Mouse (Mus musculus) embryonic fibroblast, embryonic 13.5 days (primary cell): Measurements from ENCODE around the gene Smox.

Source experiments
- CTCF ChIP-seq: IDR thresholded peaks from 2 replicates; pipeline ENCODE4 v1.5.1; 2011; ENCODE audit warnings: mild to moderate bottlenecking, control low read depth, low read length, moderate library complexity, borderline replicate concordance; ENCODE audit not compliant: insufficient read depth
- POLR2A ChIP-seq: IDR thresholded peaks from 2 replicates; pipeline ENCODE4 v1.6.1; 2011; ENCODE audit warnings: low read depth, mild to moderate bottlenecking, control low read depth, low read length, moderate library complexity

GRCm38 (mm10) chr2:131501886-131502285, 10.6 kb downstream of the Smox start:
- TF ChIP-seq CTCF (no peak), POLR2A (no peak)
